Mouse (Mus musculus) layer of hippocampus, postnatal 14 days (tissue): ENCODE data around the gene Vim. TPM values are rescaled to one million over a fixed set of nuclear protein-coding genes. Genes with fewer than 3 reads are reported as not detected.
A peak's percentile ranks its signal among the peaks of the same experiment; 100 is the strongest.
"Not testable (repeated sequence)": the region's sequence is repeated elsewhere in the genome, so short reads cannot be mapped to it uniquely, and the experiment has no call there.

Experiments
- DNase-seq, 2 experiments: peaks; one replicate each; pipeline ENCODE4 v3.0.0; 2021 to 2022; ENCODE audit warnings: low spot score in 2 of 2, mixed read lengths in 1 of 2
- total RNA-seq, 2 experiments: library from RNA; stranded (reverse); gene quantifications; 2 replicates each; pipeline ENCODE4 v1.2.3; 2021

Vim gene
- total RNA-seq, 2 experiments from 2014 or later = 81.1 to 121 TPM

DNA sequence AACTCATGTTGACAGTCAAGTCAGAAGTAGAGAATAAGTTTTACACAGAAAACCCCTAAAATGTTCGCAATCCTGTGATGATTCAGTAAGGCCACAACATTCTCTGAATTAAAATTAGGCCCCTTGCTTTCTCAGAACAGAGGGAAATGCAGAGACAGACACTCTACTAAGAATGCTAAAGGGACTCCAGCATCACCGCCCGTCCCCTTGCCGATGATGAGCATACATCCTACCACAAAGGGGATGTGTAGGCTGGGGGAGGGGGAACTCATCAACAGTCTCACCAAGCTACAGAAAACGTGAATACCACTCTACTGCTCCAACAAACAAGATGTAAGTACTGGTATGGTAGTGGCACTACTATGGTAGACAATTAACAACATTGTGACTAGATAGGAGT is 14.0 kb upstream of the Vim start:
- DNase-seq = no peak

DNA sequence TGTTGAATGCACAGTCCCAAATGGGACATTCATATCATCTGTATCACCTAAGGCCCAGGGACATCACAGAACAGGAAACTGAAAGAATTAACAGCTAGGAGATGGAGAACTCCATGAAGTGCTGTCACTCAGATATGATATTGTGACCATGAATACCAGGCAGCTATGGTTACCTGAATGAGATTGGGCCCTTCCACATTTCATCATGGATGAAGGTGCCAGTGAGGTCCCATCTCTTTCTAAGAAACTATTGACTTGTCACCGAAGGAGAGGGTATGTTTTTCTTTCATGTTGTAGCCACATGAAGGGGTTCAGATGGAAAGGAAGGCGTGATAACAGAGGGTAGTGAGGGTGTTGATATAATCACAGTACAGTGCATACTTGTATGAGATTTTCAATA is 13.3 kb upstream of the Vim start:
- DNase-seq = no peak

DNA sequence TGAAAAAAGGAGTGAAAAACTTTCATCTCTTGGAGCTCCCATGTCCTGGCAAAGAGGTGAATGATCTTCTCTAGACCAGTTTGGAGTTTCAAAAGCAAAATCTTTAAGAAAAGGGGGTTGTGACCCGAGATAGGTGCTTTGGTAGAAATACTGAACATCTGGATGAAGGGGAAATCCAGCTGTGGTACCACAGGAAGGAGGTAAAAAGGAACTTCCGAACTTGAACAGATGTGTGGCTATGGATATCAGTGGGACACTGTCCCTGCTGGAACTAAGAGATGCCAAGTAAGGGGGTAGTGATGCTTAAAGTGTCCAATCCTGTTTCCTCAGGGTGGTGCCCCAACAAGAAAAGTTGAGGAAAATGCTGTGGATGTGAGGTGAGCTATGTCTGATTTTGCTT is 3.6 kb upstream of the Vim start:
- DNase-seq = no peak

DNA sequence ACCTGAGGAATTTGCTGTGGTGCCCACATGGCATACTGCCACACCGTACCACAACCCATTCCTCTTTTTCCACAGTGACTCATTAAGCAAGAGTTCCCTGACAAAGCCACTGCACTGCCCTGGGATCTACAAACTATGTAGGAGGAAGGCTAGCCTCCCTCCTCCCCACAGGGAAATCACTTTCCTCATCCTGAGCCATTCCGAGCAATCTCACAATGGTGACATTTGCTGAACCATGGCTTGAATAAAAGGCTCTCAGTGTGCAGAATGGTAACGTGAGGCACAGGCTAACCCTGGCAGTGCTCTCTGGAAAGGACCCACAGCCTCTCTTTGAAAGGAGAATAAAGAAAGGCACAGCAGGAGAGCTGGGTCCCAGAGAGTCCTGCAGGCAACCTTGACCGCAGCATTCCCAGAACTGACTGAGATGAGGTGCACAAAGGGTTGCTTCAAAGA is 1.6 kb upstream of the Vim start:
- no peak for DNase-seq

DNA sequence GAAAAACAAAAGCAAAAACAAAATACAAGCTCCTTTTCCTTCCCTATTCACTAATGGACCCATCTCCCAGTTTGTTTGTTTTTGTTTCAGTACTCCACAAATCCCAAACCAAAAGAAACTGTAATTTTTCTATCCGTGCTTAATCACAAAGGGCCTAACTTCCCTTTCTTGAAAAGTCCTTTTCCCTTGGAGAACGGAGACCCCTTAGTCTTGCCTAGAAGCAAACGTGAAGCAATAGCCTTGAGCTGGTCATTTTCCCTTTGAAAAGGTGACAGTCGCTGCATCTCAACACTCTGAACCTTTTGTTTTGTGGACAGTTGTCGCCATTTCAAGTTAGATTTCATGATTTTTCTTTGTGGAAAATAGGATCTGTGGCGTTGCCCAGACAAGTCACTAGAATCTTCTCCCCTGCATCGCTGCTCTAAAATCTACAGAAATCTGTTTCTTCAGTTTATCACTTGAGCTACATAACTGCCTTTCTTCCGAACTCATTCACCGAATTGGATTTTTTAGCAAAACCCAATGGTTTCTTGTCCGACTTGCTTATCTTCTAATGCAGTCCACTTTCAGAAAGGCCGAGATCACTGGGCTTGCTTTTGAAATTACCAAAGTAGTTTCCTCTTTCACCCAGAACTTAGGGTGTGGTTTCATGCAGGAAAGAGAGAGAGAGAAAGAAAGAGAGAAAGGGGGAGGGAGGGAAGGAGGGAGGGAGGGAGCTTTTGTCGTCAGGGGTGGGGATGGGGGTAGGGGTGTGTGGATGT is 900 bp upstream of the Vim start:
- no peak for DNase-seq

DNA sequence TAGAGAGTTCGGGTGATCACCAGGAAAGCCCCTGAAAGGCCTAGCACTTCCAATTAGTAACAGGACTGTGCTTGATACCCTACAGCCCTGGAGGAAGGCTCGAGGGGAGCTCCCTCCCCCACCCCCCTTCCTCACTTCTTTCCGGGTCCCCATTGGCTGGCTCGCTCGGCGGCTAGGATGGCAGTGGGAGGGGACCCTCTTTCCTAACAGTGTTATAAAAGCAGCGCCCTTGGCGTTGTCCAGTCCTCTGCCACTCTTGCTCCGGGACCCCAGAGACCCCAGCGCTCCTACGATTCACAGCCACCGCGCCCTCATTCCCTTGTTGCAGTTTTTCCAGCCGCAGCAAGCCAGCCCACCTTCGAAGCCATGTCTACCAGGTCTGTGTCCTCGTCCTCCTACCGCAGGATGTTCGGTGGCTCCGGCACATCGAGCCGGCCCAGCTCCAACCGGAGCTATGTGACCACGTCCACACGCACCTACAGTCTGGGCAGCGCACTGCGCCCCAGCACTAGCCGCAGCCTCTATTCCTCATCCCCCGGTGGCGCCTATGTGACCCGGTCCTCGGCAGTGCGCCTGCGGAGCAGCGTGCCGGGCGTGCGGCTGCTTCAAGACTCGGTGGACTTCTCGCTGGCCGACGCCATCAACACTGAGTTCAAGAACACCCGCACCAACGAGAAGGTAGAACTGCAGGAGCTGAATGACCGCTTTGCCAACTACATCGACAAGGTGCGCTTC is 506 bp downstream of the Vim start:
- DNase-seq = peak; percentile 55 to 58

DNA sequence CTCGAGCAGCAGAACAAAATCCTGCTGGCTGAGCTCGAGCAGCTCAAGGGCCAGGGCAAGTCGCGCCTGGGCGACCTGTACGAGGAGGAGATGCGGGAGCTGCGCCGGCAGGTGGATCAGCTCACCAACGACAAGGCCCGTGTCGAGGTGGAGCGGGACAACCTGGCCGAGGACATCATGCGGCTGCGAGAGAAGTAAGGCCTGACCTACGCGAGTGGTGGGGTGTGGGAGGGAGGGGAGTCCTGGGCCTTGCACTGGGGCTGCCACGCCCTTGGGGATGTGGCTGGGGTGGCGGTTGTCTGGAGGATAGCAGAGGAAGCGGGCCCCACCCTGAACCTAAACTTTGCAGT is 1.0 kb downstream of the Vim start:
- DNase-seq = no peak

DNA sequence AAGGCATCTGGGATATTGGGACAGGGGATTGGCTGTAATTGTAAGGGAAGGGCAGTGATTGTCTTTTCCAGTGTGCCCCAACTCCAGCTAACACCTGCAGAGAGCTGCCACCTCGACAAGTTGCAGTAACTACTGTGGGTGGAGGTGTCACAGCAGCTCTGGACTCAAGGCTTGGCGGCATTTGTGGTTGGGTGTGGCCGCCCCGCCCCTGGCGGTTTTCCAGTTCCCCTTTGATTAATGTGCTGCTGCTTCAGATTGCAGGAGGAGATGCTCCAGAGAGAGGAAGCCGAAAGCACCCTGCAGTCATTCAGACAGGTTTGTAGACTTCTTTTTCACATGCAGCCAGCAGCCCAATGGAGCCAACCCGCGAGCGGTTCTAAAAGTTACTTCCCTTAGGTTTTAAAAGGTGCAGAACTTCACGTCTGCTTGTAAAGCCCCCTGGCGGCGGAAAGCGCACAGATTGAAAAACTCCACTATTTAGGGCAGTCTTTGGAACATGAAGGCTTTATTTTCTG is 1.6 kb downstream of the Vim start:
- peak; percentile 61 to 80 for DNase-seq

DNA sequence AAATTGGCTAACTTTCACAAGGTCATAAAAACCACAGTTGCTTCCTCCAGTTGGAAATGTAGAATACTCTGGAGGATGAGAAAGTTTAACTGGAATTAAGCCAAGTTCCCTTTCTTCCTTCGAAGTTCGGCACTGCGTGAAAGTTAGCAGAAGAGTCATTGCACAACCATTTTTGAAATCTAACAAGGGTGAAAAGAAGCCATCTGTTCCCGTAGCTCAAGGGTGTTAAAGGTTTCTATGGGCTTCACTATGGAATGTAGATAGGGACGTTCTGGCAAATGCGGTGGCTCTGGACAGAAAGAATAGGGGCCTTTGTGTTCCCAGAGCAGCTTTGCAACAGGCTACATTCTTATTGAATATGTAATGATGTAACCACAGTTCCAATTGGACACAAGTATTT is 2.2 kb downstream of the Vim start:
- DNase-seq = peak in 1 of 2 experiments; percentile 20

DNA sequence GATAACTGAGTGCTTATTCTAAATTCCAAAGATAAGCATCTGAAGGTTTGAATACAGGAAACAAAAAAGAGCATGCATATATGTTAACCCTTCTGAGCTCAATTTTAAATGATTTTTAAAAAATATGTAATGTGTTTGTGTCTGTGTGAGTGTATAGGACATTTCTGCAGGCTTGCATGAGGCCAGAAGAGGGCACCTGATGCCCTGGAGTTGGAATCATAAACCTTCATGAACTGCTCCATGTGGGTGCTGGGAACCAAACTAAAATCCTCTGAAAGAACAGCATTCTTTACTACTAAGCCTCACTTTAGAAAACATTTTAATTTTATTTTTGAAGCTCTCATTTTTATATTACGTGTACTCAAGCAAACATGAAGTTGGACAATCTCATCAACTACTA is 3.7 kb downstream of the Vim start:
- no peak for DNase-seq

DNA sequence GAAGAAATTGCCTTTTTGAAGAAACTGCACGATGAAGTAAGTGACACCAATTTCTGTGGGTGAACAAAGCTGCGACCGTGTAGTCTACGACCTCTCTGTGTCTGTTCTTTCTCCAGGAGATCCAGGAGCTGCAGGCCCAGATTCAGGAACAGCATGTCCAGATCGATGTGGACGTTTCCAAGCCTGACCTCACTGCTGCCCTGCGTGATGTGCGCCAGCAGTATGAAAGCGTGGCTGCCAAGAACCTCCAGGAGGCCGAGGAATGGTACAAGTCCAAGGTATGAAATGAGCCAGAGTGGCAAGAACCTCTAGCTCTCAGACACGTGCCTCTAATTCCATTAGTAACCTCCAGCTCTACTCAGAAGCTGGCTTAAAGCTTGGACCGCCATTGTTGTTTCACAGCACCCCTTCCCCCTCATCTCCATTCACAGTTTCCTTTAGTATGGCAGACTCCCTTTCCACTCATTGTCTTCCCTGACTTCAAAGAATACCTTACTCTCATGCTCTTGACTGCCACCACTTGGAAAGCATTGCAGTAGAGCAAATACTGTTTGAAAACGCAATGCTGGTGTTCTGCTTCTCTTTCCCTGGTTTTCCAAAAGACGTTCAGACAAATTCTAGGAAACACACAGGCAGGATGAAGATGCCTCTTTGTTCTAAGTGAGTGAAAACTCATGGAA is 4.9 kb downstream of the Vim start:
- DNase-seq = peak in 1 of 2 experiments; percentile 13

DNA sequence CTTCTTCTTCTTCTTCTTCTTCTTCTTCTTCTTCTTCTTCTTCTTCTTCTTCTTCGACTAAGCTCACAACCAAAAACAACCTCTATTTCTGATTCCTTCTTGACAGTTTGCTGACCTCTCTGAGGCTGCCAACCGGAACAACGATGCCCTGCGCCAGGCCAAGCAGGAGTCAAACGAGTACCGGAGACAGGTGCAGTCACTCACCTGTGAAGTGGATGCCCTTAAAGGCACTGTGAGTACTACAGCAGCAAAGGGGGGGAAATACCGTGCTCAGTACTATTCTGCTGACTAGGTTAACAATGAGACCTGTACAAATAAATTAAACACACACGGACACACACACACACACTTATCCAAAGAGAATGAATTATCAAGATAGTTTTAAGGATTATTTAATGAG is 5.6 kb downstream of the Vim start:
- DNase-seq = no peak

DNA sequence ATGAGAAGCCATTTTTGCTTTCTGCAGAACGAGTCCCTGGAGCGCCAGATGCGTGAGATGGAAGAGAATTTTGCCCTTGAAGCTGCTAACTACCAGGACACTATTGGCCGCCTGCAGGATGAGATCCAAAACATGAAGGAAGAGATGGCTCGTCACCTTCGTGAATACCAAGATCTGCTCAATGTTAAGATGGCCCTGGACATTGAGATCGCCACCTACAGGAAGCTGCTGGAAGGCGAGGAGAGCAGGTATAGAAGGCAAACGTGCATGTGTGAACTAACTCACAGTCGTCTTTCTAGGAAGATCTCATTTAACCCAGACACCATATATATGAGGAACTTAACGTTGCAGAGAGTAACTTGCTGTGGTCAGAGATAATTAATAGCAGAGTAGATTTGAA is 6.3 kb downstream of the Vim start:
- DNase-seq = no peak

DNA sequence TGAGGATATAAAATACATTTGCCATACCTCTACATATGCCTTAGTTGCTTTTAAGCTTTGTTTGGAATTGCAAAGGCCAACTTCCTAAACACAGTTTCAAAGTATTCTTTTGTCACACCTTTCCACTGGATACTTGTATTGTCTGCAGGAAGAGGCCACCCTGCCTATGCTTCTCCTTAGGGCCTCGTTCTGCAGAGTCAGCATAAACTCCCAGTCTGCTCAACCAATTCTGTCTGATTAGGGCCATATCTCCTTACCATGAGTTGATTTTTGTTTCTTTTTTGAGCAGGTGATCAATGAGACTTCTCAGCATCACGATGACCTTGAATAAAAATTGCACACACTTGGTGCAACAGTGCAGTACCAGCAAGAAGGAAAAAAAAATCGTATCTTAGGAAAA is 8.5 kb downstream of the Vim start:
- DNase-seq = no peak

DNA sequence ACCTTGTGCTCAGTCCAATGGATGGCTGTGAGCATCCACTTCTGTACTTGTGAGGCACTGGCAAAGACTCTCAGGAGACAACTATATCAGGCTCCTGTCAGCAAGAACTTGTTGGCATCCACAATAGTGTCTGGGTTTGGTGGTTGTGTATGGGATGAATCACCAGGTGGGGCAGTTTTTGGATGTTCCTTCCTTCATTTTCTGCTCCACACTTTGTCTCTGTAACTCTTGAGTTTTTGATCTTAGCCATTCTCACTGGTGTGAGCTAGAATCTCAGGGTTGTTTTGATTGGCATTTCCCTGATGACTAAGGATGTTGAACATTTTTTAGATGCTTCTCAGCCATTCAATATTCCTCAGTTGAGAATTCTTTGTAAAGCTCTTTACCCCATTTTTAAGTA is 10.0 kb downstream of the Vim start:
- DNase-seq = not testable (repeated sequence)

DNA sequence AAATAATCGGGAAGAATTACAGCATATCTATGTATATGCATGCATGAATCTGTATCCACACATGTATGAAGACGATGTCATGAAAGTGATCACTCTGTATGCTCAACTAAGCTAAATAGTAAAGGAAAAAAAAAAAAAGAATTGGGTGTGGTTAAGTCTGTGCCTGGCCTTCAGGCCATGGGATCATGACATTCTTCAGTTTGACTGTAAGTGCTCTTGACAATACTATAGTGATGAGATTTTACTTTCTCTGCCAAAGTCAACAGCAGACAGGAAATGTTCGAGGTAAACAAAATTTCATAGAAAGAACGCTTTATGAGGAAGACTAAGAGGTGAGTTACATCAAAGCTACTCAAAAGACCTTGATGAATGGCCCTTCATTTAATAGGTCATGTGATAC is 19.6 kb downstream of the Vim start:
- DNase-seq = no peak

DNA sequence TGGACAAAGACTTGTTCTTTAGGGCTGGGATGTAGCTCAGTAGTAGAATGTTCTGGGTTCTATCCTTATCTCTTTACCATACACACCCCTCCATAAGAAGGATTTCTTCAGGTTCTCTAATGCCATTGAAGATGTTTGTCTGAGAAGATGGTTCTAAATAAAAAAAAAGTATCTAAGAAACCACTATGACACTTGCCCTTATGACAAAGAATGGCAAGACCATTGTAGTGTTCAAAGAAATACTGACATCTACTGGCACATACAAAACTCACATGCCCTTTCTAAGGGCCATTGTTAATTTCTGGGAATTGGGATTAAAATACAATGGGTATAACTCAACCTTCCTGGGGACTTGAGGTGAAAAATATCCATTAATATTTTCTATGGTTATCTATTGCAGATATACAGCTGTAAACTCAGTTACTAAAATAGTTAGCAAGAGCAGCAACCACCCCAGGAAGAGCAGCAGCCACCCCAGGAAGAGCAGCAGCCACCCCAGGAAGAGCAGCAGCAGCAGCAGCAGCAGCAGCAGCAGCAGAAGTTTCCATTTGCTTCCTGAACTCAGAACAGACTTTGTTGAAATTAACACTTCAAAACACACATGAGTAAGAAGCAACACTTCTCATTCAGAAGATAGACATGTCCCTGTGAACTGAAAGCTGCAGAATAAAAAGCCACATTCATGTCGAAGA is 23.4 kb downstream of the Vim start:
- peak in 1 of 2 experiments; percentile 4 for DNase-seq

DNA sequence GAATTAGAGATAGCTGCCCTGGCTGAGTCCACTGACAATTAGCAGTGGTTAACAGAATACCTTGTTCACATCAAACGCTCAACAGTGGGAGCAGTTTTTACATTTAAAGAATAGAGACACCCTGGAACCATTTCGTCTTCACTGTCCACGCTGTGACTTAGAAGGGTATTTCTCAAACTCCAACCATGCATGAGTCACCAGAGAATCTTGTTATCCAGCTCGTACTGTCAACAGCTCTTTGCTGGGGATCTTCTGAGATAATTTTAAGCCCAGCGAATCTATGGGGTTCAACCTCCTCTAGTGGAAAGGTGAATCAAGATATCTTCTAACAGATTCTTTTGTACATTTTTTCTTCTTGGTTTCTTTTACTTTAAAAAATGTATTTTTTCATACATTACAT is 24.4 kb downstream of the Vim start:
- DNase-seq = no peak

DNA sequence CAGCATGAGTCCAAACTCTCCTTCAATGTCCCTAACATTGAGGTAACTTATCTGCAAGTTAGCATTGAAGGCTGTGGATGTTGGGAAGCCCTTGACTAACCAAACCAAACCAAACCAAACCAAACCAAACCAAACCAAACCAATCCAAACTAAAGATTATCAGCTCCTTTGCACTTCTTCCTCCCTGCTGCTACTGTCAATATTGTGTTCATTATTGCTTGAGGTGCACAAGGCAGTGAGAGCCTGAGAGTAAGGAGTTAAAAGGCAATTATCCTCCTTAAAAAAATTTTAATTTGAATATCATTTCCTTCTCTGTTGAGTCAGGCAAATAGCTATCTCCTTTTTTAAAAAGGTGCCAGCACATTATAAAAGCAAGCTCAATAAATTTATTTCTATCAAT is 29.4 kb downstream of the Vim start:
- no peak for DNase-seq

DNA sequence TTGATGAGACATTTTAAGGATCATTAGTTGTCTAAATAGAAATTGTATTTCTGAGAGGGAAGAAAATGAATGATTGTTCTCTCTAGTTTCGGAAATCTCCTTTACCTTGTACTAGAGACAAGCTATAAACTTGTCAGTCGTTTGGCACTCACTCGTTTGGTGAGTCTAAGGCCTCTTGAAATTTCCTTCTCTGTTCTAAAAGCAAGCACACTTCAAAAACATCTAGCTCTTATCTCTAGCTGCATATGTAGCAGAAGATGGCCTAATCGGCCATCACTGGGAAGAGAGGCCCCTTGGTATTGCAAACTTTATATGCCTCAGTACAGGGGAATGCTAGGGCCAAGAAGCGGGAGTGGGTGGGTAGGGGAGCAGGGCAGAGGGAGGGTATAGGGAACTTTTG is 29.9 kb downstream of the Vim start:
- not testable (repeated sequence) for DNase-seq

DNA sequence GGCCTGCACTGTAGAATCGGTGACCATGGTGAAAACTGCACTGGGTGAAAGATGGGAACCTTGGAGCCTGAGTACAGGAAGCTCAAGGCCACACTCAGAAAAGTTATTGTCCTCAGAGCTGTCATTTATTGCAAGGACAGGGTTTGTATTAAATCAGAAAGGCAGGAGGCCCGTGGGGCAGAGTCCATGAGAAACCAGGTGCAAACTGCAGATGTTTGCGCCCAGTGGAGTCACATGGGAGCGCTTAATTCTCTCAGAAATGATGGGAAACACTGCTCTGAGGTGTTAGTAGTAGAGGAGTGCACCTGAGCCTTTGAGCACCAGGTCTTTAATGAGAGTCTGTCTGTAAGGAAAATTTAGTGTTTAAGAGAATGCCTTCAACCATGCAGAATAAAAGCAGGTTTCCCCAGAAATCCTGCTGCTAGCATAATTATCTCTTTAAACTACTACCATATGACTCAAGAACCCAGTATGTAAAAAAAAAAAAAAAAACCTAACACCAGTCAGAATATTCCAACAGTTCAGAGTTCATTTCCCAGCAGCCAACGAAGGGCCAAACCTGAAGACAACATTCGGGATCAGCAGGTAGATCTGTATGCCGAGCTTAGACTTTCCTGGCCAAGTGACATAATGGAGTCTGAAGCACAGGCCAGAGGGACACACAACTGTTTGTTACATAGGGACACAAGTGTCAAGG is 56.6 kb downstream of the Vim start:
- no peak for DNase-seq
